Mouse (Mus musculus) liver, embryonic 12.5 days (tissue): ENCODE measurements at regions not wholly inside any gene's neighbourhood (a gene's known extent, or its start where the extent isn't known, plus 50 kb on each side); places are given as distances from the start of the nearest gene placed in this dataset.
"Not testable (repeated sequence)": the region's sequence is repeated elsewhere in the genome, so short reads cannot be mapped to it uniquely, and the experiment has no call there.

Source experiments
- ATAC-seq: fragments of 200-750 bp; cut with Nextera tagmentation; 2 replicates; pipeline ENCODE4 v1.8.0; 2017; ENCODE audit warnings: moderate number of reproducible peaks, mild to moderate bottlenecking, moderate library complexity
- H3K27ac ChIP-seq: fragments of 300-500 bp; sonication (generic); 2 replicates; pipeline ENCODE4 v1.5.1; 2016; ENCODE audit warnings: mild to moderate bottlenecking
- H3K27me3 ChIP-seq: fragments of 300-500 bp; sonication (generic); replicated peaks from 2 replicates; pipeline ENCODE4 v1.6.1; 2016; ENCODE audit warnings: mild to moderate bottlenecking, moderate library complexity
- H3K36me3 ChIP-seq: fragments of 300-500 bp; sonication (generic); 2 replicates; pipeline ENCODE4 v1.6.1; 2016; ENCODE audit warnings: mild to moderate bottlenecking, moderate library complexity
- H3K4me1 ChIP-seq: fragments of 300-500 bp; sonication (generic); 2 replicates; pipeline ENCODE4 v1.6.1; 2016
- H3K4me2 ChIP-seq: fragments of 300-500 bp; sonication (generic); 2 replicates; pipeline ENCODE4 v1.6.1; 2016; ENCODE audit warnings: mild to moderate bottlenecking, moderate library complexity
- H3K4me3 ChIP-seq: fragments of 300-500 bp; sonication (generic); 2 replicates; pipeline ENCODE4 v1.5.1; 2016; ENCODE audit warnings: mild to moderate bottlenecking, moderate library complexity
- H3K9ac ChIP-seq: fragments of 300-500 bp; sonication (generic); 2 replicates; pipeline ENCODE4 v1.6.1; 2016; ENCODE audit warnings: mild to moderate bottlenecking, moderate library complexity
- H3K9me3 ChIP-seq: fragments of 300-500 bp; sonication (generic); replicated peaks from 2 replicates; pipeline ENCODE4 v1.6.1; 2016; ENCODE audit warnings: mild to moderate bottlenecking, moderate library complexity
- WGBS: fragments of 180-500 bp; shearing (Covaris S2); methylation state at CpG from one replicate; pipeline ENCODE4 v1.1.7; 2016; ENCODE audit not compliant: insufficient replicate concordance; 5-methylcytosine and 5-hydroxymethylcytosine counted together

DNA sequence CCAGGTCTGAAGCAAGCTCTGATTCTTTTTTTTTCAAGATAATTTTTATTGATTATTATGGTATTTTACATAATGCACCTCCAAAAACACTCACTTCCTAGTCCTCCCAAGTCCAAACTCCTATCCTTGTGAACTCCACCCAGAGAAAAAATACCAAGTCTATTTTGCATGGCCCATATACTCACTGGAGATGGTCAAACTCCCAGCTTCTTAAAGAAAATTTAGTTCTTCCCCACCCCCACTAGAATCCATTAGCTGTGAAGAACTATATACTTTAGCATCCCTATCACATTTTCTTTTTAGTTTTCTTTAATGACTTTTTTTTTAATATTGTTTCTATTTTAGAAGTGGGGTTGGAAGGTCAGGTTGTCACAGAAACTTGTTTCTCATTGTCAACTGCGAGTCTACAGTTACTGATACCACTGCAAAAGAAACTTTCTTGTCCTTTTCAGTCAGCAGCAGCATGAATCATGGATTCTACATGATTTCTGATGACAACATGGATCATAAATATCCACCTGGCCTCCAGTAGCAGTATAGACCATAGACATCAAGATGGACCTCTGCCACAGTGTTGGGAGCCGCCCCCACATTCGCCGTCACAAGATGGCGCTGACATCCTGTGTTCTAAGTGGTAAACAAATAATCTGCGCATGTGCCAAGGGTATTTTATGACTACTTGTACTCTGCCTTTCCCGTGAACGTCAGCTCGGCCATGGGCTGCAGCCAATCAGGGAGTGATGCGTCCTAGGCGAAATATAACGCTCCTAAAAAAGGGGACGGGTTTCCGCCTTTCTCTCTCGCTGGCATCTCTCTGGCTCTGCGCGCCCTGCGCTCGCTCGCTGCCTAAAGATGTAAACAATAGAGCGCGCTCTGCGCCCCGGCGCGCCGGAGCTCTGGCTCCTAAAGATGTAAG, 69.0 kb downstream of the Pgr15l start:
- WGBS: 33% methylated on average over 16 of the region's 27 CpGs
- H3K27ac ChIP-seq, H3K36me3 ChIP-seq, H3K4me3 ChIP-seq, H3K9me3 ChIP-seq, ATAC-seq, H3K4me1 ChIP-seq, H3K27me3 ChIP-seq, H3K4me2 ChIP-seq, H3K9ac ChIP-seq: not testable (repeated sequence)

DNA sequence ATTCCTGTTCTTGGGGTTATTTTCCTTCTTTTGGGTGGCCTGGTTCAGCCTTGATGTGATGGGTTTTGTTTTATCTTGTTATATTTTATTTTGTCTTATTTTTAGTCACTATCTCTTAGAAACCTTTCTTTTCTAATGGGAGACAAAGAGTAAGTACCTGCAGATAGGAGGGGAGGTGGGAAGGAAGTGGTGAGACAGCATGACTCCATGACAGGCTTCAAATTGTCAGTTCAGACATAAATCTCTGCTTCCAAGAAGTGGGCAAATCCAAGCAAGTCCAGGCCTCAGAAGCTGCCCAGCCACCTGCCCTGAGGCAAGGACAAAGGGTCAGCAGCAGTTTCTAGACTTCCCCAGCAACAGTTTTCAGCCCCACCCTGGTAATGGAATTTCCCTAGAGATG, 69.8 kb downstream of the Pgr15l start:
- Histone ChIP-seq H3K9ac (no peak overlapping the region), H3K4me1 (no peaks in the 10 kb centered on the region), H3K27me3 (no peaks in the 10 kb centered on the region), H3K4me3 (no peak overlapping the region), H3K27ac (no peak overlapping the region), H3K9me3 (no peaks in the 10 kb centered on the region), H3K36me3 (no peaks in the 10 kb centered on the region), H3K4me2 (0 out of 2 replicates have a peak overlapping the region, but pooled peaks have one; percentile 6)
- ATAC-seq: no peak

DNA sequence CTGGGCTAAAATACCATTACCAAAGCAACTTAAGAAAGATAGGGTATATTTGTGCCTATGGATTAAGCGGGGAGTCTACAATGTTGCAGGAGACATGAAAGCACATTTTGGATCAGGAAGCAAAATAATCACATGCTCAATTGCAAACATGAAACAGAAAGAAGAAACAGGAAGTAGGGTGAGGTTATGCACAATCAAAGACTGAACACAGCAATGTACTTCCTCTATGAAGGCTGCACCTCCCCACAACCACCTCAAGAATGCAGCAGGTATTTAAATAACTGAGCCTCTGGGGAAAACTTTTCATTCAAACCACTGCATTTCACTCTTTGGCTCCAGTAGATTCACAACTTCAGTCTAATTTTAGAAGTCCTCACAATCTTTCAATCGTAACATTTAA, 83.8 kb downstream of the Pgr15l start:
- Histone ChIP-seq H3K36me3 (no peaks in the 10 kb centered on the region), H3K4me3 (no peak overlapping the region), H3K27me3 (no peaks in the 10 kb centered on the region), H3K4me1 (no peaks in the 10 kb centered on the region), H3K9me3 (no peaks in the 10 kb centered on the region), H3K9ac (no peak overlapping the region), H3K27ac (no peak overlapping the region), H3K4me2 (no peak overlapping the region)
- ATAC-seq: no peak
- 59% methylated on average over 2 of the region's 2 CpGs for WGBS
